Mouse (Mus musculus) intestine, embryonic 14.5 days (tissue): ENCODE results near the gene Dscaml1. TPM values are rescaled to one million over a fixed set of nuclear protein-coding genes. Genes with fewer than 3 reads are reported as not detected.
A peak's percentile ranks its signal among the peaks of the same experiment; 100 is the strongest.

Source experiments
- ATAC-seq: fragments of 200-750 bp; cut with Nextera tagmentation; replicated peaks from 2 replicates; pipeline ENCODE4 v1.8.0; 2017; ENCODE audit warnings: low read depth, moderate number of reproducible peaks, moderate TSS enrichment, moderate library complexity; ENCODE audit not compliant: low FRiP score, low TSS enrichment
- DNase-seq: peaks from one replicate; pipeline ENCODE4 v3.0.0-alpha.2; 2018; ENCODE audit warnings: low spot score
- H3K27ac ChIP-seq: fragments of 300-500 bp; sonication (generic); 2 replicates; pipeline ENCODE4 v1.5.1; 2014; ENCODE audit warnings: low read depth, mild to moderate bottlenecking, control low read depth
- H3K27me3 ChIP-seq: fragments of 300-500 bp; sonication (generic); replicated peaks from 2 replicates; pipeline ENCODE4 v1.6.1; 2014; ENCODE audit warnings: low read length, control low read depth; ENCODE audit not compliant: control insufficient read depth, insufficient read depth
- H3K36me3 ChIP-seq: fragments of 300-500 bp; sonication (generic); 2 replicates; pipeline ENCODE4 v1.6.1; 2014; ENCODE audit warnings: low read length, control low read depth; ENCODE audit not compliant: control insufficient read depth, insufficient read depth
- H3K4me1 ChIP-seq: fragments of 300-500 bp; sonication (generic); replicated peaks from 2 replicates; pipeline ENCODE4 v1.6.1; 2014; ENCODE audit warnings: low read length, control low read depth, mixed read lengths; ENCODE audit not compliant: control insufficient read depth, insufficient read depth
- H3K4me2 ChIP-seq: fragments of 300-500 bp; sonication (generic); 2 replicates; pipeline ENCODE4 v1.6.1; 2014; ENCODE audit warnings: low read length
- H3K4me3 ChIP-seq: fragments of 300-500 bp; sonication (generic); 2 replicates; pipeline ENCODE4 v1.5.1; 2014; ENCODE audit warnings: low read depth, low read length, control low read depth, mixed read lengths
- H3K9ac ChIP-seq: fragments of 300-500 bp; sonication (generic); 2 replicates; pipeline ENCODE4 v1.6.1; 2014; ENCODE audit warnings: mild to moderate bottlenecking, low read length
- H3K9me3 ChIP-seq: fragments of 300-500 bp; sonication (generic); 2 replicates; pipeline ENCODE4 v1.6.1; 2016; ENCODE audit warnings: low read length, control low read depth; ENCODE audit not compliant: control insufficient read depth
- WGBS: fragments of 180-500 bp; shearing (Covaris S2); extraction: QIAGEN DNeasy Blood & Tissue Kit; methylation state at CpG from one replicate; pipeline ENCODE4 v1.1.7; 2014; 5-methylcytosine and 5-hydroxymethylcytosine counted together
- polyA plus RNA-seq: library from polyadenylated mRNA; unstranded; fragments of >200 nt; fragmentation: Nextera tagmentation; extraction: Ambion mirVana; gene quantifications from 2 replicates; pipeline ENCODE4 v1.2.1, GENCODE M21; 2014

Gene Dscaml1
- polyA plus RNA-seq, 1 experiment from 2014 or later: 0.41 TPM

GRCm38 (mm10) chr9:45546902-45547578, 120.6 kb downstream of the Dscaml1 start:
- WGBS: 69% methylated on average over 7 of the region's 7 CpGs
- no peaks in the 10 kb centered on the region for H3K9me3 ChIP-seq
- H3K27me3 ChIP-seq: no peaks in the 10 kb centered on the region
- H3K4me3 ChIP-seq: no peak overlapping the region
- no peak overlapping the region for H3K27ac ChIP-seq
- ATAC-seq (no peak), DNase-seq (no peak)
- peaks cover 4% of the 10 kb centered on the region for H3K4me1 ChIP-seq
- no peak overlapping the region for H3K4me2 ChIP-seq
- no peaks in the 10 kb centered on the region for H3K36me3 ChIP-seq
- no peak overlapping the region for H3K9ac ChIP-seq

GRCm38 (mm10) chr9:45549796-45550195, 123.4 kb downstream of the Dscaml1 start:
- no peaks in the 10 kb centered on the region for H3K27me3 ChIP-seq
- H3K36me3 ChIP-seq: no peaks in the 10 kb centered on the region
- ATAC-seq (no peak), DNase-seq (no peak)
- 57% methylated on average over 5 of the region's 5 CpGs for WGBS
- H3K9ac ChIP-seq: no peak overlapping the region
- no peaks in the 10 kb centered on the region for H3K9me3 ChIP-seq
- no peak overlapping the region for H3K27ac ChIP-seq
- no peak overlapping the region for H3K4me3 ChIP-seq
- H3K4me1 ChIP-seq: peaks cover 4% of the 10 kb centered on the region
- H3K4me2 ChIP-seq: no peak overlapping the region

GRCm38 (mm10) chr9:45550210-45550609, 123.8 kb downstream of the Dscaml1 start:
- H3K9me3 ChIP-seq: no peaks in the 10 kb centered on the region
- H3K4me3 ChIP-seq: no peak overlapping the region
- H3K4me1 ChIP-seq: peaks cover 4% of the 10 kb centered on the region
- H3K9ac ChIP-seq: no peak overlapping the region
- no peak overlapping the region for H3K27ac ChIP-seq
- H3K27me3 ChIP-seq: no peaks in the 10 kb centered on the region
- no peak for DNase-seq
- H3K36me3 ChIP-seq: no peaks in the 10 kb centered on the region
- H3K4me2 ChIP-seq: no peak overlapping the region
- no peak for ATAC-seq
- 55% methylated on average over 6 of the region's 6 CpGs for WGBS

GRCm38 (mm10) chr9:45550662-45551061, 124.2 kb downstream of the Dscaml1 start:
- Histone ChIP-seq H3K4me3 (no peak overlapping the region), H3K27me3 (no peaks in the 10 kb centered on the region), H3K9ac (no peak overlapping the region), H3K4me1 (peaks cover 4% of the 10 kb centered on the region), H3K4me2 (no peak overlapping the region), H3K27ac (no peak overlapping the region), H3K36me3 (no peaks in the 10 kb centered on the region), H3K9me3 (no peaks in the 10 kb centered on the region)
- DNase-seq (no peak), ATAC-seq (no peak)
- WGBS: 80% methylated on average over 4 of the region's 4 CpGs

GRCm38 (mm10) chr9:45555036-45555826, 128.8 kb downstream of the Dscaml1 start:
- ATAC-seq (peak; percentile 55; the same call in 1 of the 2 replicates), DNase-seq (peak; percentile 58)
- H3K27ac ChIP-seq: peak overlapping the region; percentile 48; the same call in 1 of the 2 replicates
- H3K9me3 ChIP-seq: no peaks in the 10 kb centered on the region
- H3K4me1 ChIP-seq: no peaks in the 10 kb centered on the region; the same call in 1 of the 2 replicates
- H3K36me3 ChIP-seq: no peaks in the 10 kb centered on the region
- no peak overlapping the region for H3K4me3 ChIP-seq
- H3K4me2 ChIP-seq: peak overlapping the region; percentile 17
- H3K9ac ChIP-seq: no peak overlapping the region
- no peaks in the 10 kb centered on the region for H3K27me3 ChIP-seq
- WGBS: 18% methylated on average over 17 of the region's 17 CpGs

GRCm38 (mm10) chr9:45556882-45557281, 130.5 kb downstream of the Dscaml1 start:
- Histone ChIP-seq H3K36me3 (no peaks in the 10 kb centered on the region), H3K4me1 (no peaks in the 10 kb centered on the region; the same call in 1 of the 2 replicates), H3K27ac (no peak overlapping the region), H3K9ac (no peak overlapping the region), H3K4me2 (no peak overlapping the region), H3K9me3 (no peaks in the 10 kb centered on the region), H3K4me3 (no peak overlapping the region), H3K27me3 (no peaks in the 10 kb centered on the region)
- 82% methylated on average over 3 of the region's 3 CpGs for WGBS
- no peak for ATAC-seq
- DNase-seq: no peak

- 67% methylated on average over 6 of the region's 6 CpGs for WGBS
- no peak overlapping the region for H3K4me2 ChIP-seq
- no peaks in the 10 kb centered on the region for H3K36me3 ChIP-seq
- no peak for ATAC-seq
- no peaks in the 10 kb centered on the region for H3K9me3 ChIP-seq
- H3K4me1 ChIP-seq: no peaks in the 10 kb centered on the region
- no peak overlapping the region for H3K27ac ChIP-seq
- no peak for DNase-seq
- H3K27me3 ChIP-seq: no peaks in the 10 kb centered on the region
- no peak overlapping the region for H3K9ac ChIP-seq
- H3K4me3 ChIP-seq: no peak overlapping the region
Measured at GRCm38 (mm10) chr9:45560987-45561386, 134.6 kb downstream of the Dscaml1 start.

GRCm38 (mm10) chr9:45566843-45567578, 140.6 kb downstream of the Dscaml1 start:
- Histone ChIP-seq H3K27ac (no peak overlapping the region), H3K4me3 (no peak overlapping the region), H3K4me1 (no peaks in the 10 kb centered on the region; the same call in 1 of the 2 replicates), H3K4me2 (no peak overlapping the region), H3K9ac (no peak overlapping the region), H3K27me3 (no peaks in the 10 kb centered on the region), H3K36me3 (no peaks in the 10 kb centered on the region), H3K9me3 (no peaks in the 10 kb centered on the region)
- ATAC-seq: no peak
- 78% methylated on average over 5 of the region's 5 CpGs for whole genome bisulfite sequencing
- DNase-seq: no peak
